Mouse (Mus musculus) stomach, embryonic 16.5 days (tissue): ENCODE measurements around the gene Itga8. TPM values are rescaled to one million over a fixed set of nuclear protein-coding genes. Genes with fewer than 3 reads are reported as not detected.

Experiments used
- ATAC-seq: fragments of 200-750 bp; cut with Nextera tagmentation; 2 replicates; pipeline ENCODE4 v1.8.0; 2017; ENCODE audit warnings: moderate number of reproducible peaks, moderate TSS enrichment; ENCODE audit not compliant: insufficient read depth, low FRiP score
- H3K27ac ChIP-seq: fragments of 300-500 bp; sonication (generic); 2 replicates; pipeline ENCODE4 v1.5.1; 2014; ENCODE audit warnings: low read length
- H3K27me3 ChIP-seq: fragments of 300-500 bp; sonication (generic); 2 replicates; pipeline ENCODE4 v1.6.1; 2014; ENCODE audit warnings: low read length, control low read depth, mixed read lengths; ENCODE audit not compliant: control insufficient read depth, insufficient read depth
- H3K36me3 ChIP-seq: fragments of 300-500 bp; sonication (generic); 2 replicates; pipeline ENCODE4 v1.6.1; 2014; ENCODE audit warnings: low read length; ENCODE audit not compliant: control insufficient read depth, insufficient read depth
- H3K4me1 ChIP-seq: fragments of 300-500 bp; sonication (generic); 2 replicates; pipeline ENCODE4 v1.6.1; 2014; ENCODE audit warnings: low read length, control low read depth, mixed read lengths; ENCODE audit not compliant: control insufficient read depth, insufficient read depth
- H3K4me2 ChIP-seq: fragments of 300-500 bp; sonication (generic); 2 replicates; pipeline ENCODE4 v1.6.1; 2014; ENCODE audit warnings: low read depth, low read length, mixed read lengths
- H3K4me3 ChIP-seq: fragments of 300-500 bp; sonication (generic); replicated peaks from 2 replicates; pipeline ENCODE4 v1.5.1; 2014; ENCODE audit warnings: mild to moderate bottlenecking, low read length
- H3K9ac ChIP-seq: fragments of 300-500 bp; sonication (generic); 2 replicates; pipeline ENCODE4 v1.6.1; 2014; ENCODE audit warnings: low read length
- H3K9me3 ChIP-seq: fragments of 300-500 bp; sonication (generic); replicated peaks from 2 replicates; pipeline ENCODE4 v1.6.1; 2016; ENCODE audit warnings: low read length, control low read depth; ENCODE audit not compliant: control insufficient read depth
- WGBS: fragments of 180-500 bp; shearing (Covaris S2); extraction: QIAGEN DNeasy Blood & Tissue Kit; methylation state at CpG from one replicate; pipeline ENCODE4 v1.1.7; 2014; 5-methylcytosine and 5-hydroxymethylcytosine counted together
- polyA plus RNA-seq: library from polyadenylated mRNA; unstranded; fragments of >200 nt; fragmentation: Nextera tagmentation; extraction: Ambion mirVana; gene quantifications from 2 replicates; pipeline ENCODE4 v1.2.1, GENCODE M21; 2015

Itga8 gene
- polyA plus RNA-seq, 1 experiment from 2014 or later, result 23.4 TPM

DNA sequence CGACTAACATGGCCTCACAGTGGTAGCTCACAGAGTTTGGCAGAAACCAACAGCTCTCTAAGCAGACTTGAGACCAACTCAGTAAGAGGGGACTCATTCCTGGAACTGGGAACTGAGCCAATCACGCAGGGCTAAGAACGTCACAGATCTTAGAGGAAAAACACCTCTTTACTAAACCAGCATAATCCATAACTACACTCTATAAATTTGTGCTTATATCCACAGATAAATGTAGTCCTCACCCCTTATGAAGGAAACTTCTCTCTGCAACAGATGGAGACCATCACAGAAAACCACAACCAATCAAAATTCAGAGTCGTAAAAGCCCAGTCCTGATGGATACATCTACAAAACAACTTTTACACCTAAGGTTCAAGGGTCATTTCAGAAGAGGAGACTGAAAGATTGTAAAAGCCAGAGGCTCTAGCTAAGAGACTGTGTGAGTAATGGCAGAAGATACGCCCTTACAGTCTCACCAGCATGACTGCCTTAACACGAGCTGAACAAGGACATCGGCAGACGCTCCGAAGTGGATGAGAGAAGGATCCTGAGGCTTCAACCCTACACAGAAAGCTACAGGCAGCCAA is 3.4 kb upstream of the Itga8 start:
- Histone ChIP-seq H3K9ac (no peak overlapping the region), H3K9me3 (no peaks in the 10 kb centered on the region), H3K36me3 (no peaks in the 10 kb centered on the region), H3K4me1 (0 out of 2 replicates have a peak, but pooled peaks cover 2% of the 10 kb centered on the region), H3K27me3 (no peaks in the 10 kb centered on the region; the same call in 1 of the 2 replicates), H3K27ac (no peak overlapping the region), H3K4me2 (no peak overlapping the region), H3K4me3 (no peak overlapping the region)
- WGBS, result 60% methylated on average over 9 of the region's 9 CpGs
- ATAC-seq, result no peak

DNA sequence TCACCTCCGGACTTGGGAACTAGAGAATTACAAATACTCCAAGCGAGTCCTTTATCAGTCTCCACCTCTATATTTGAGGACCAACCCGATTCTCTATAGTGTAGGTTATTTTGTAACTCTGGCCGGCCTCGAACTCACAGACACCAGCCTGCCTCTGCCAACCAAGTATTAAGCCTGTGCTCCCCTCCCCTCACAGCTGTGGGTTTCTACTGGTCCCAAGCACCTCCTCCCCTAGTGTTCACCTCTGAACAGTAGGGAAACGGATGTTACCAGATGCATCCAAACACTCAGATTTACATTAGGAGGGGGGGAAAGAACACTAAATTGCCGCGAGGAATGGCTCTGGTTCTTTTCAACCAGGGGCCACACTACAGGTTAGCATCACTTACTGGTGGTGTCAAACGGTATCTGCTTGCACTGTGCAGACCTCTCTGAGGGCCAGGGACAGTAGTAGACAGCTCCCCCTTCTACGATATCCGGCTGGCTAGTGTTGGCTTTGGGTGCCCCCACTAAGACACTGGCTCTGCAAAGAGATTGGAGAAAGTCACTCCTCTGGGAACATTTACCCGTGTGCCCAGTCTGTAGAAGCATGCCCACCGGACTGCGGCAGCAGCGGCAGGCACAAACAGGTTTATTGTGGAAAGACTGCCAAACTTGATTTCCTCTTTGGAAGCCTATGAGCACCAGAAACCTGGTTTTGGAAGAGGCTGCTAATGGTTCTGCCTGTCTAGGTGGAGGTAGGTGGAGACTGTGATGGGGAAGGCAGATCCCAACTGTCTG is 1.1 kb downstream of the Itga8 start:
- 40% methylated on average over 15 of the region's 15 CpGs for WGBS
- Histone ChIP-seq H3K4me3 (peak overlapping the region; percentile 74), H3K9me3 (no peaks in the 10 kb centered on the region), H3K36me3 (no peaks in the 10 kb centered on the region), H3K4me1 (0 out of 2 replicates have a peak, but pooled peaks cover 2% of the 10 kb centered on the region), H3K27me3 (no peaks in the 10 kb centered on the region; the same call in 1 of the 2 replicates), H3K4me2 (peak overlapping the region; percentile 86), H3K9ac (peak overlapping the region; percentile 83), H3K27ac (no peak overlapping the region)
- ATAC-seq, result no peak

DNA sequence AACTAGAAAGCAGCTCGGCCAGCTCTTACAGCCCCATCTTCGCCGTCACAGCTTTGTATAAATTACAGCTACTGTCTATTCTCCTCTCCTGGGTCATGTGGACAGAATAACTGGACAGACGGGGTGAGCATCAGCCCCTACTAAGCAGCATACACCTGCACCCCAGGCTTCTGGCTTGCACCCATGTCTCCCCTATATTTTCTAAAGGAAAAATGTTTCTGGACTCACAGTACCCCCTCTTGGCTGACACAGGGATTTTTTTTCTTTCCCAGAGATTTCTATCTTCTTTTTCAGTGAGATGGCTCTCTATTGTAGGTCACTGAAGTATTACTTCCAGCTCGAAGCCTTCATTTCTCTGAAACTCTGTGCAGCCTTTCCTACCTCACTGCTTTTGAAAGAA is 4.4 kb downstream of the Itga8 start:
- 86% methylated on average over 5 of the region's 5 CpGs for WGBS
- no peak overlapping the region for H3K4me2 ChIP-seq

DNA sequence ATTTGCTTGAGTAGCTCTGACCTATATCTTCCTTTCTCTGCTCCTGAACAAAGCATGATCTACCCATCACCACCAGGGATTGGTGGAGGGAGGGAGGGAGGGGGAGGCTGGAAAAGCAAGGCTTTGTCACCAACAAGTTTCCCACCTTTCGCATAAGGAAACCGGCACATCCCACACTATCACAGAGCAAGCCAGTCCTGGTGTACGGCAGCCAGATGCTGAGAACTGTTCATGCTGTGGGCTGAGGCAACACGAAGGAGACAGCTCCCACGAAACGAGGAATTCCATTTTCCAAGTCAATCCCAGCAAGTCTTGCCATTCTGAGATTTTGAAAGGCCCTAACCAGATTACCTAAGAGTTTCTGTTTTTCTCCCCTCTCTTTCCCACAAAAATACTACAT is 6.6 kb downstream of the Itga8 start:
- Histone ChIP-seq H3K4me3 (no peak overlapping the region), H3K27ac (no peak overlapping the region), H3K36me3 (no peaks in the 10 kb centered on the region), H3K27me3 (no peaks in the 10 kb centered on the region), H3K9ac (no peak overlapping the region), H3K4me2 (no peak overlapping the region), H3K9me3 (no peaks in the 10 kb centered on the region), H3K4me1 (no peaks in the 10 kb centered on the region)
- 85% methylated on average over 6 of the region's 6 CpGs for WGBS
- ATAC-seq, result no peak

More for the DNA sequence above, 4.4 kb downstream of the Itga8 start:
- no peak overlapping the region for H3K9ac ChIP-seq
- H3K9me3 ChIP-seq, result no peaks in the 10 kb centered on the region
- no peaks in the 10 kb centered on the region for H3K4me1 ChIP-seq
- no peak overlapping the region for H3K27ac ChIP-seq
- no peaks in the 10 kb centered on the region; the same call in 1 of the 2 replicates for H3K27me3 ChIP-seq
- no peaks in the 10 kb centered on the region for H3K36me3 ChIP-seq
- H3K4me3 ChIP-seq, result no peak overlapping the region
- no peak for ATAC-seq

DNA sequence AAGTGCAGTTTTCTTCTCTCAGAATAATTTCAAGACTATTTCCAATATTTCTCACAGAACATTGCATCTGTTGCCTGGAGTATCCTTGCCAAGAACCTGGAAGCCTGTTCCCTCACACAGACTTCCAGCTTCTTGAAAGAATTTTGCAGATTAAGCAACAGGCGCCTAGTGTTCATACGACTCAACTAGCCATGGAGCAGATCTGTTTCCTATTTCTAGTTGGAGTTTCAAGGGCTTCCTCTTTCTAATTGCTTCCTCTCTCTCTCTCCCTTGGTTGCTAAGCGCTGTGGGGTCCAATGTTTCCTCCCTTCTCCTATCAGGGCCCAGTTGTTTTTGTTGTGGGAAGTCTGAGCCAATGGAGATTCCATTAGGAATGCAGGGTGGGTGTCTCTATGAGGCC is 7.7 kb downstream of the Itga8 start:
- no peak overlapping the region for H3K4me2 ChIP-seq
- H3K27me3 ChIP-seq, result no peaks in the 10 kb centered on the region
- no peaks in the 10 kb centered on the region for H3K36me3 ChIP-seq
- no peak overlapping the region for H3K4me3 ChIP-seq
- no peaks in the 10 kb centered on the region for H3K9me3 ChIP-seq
- no peak overlapping the region for H3K27ac ChIP-seq
- 62% methylated on average over 3 of the region's 3 CpGs for WGBS
- no peak overlapping the region for H3K9ac ChIP-seq
- no peaks in the 10 kb centered on the region for H3K4me1 ChIP-seq
- no peak for ATAC-seq

DNA sequence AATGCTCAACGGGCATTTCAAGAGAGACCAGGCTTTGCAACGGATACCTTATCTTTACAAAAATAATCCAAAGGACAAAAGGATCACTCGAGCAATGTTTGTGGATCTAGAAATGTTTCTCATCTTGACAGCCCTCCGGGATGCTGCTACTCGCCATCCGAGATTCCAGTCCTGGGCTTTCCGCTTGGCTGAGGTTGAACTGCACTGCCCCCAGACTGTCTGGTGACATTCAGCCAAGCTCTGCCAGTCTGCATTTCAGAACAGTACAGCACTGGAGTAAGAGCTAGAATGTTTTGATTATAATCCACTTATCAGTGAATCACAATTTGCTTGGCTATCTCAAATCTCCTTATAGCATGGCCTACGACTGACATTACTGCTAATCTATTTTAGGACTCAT is 8.3 kb downstream of the Itga8 start:
- Histone ChIP-seq H3K9ac (no peak overlapping the region), H3K4me3 (no peak overlapping the region), H3K27ac (no peak overlapping the region), H3K36me3 (no peaks in the 10 kb centered on the region), H3K4me1 (no peaks in the 10 kb centered on the region), H3K9me3 (no peaks in the 10 kb centered on the region), H3K27me3 (no peaks in the 10 kb centered on the region), H3K4me2 (no peak overlapping the region)
- no peak for ATAC-seq
- 73% methylated on average over 8 of the region's 8 CpGs for WGBS

DNA sequence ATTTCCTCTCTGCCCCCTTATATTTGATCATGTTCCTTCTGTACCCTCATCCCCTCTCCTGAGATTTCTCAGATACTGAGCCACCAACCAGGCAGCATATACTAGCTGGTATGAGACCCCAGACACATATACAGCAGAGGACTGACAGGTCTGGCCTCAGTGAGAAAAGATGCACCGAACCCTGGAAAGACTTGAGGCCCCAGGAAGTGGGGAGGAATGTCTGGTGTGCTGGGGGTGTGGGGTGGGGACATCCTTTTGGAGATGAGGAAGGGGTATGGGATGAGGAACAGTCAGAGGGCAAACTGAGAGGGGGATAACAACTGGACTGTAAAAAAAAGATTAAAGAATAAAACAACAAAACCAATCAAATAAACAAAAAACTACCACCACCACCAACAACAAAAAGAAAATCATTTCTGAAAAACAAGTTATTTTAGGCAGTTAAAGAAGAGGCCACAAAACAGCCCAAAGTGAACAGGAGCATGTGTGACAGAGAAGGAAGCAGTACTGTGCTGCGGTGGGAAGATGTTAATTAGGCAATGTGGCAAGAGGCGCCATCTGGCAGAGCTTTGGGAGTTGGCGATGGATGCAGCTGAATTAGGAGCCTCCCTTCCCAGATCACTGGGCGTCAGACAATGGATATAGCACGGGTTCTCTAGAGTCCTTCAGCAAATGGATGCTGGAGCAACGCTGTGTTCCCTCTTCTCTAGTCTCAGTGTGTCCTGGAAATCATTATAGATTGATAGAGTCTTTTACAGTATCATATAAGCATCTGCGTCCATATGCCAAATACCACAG is 9.5 kb downstream of the Itga8 start:
- no peaks in the 10 kb centered on the region for H3K9me3 ChIP-seq
- H3K4me2 ChIP-seq, result no peak overlapping the region
- H3K27ac ChIP-seq, result no peak overlapping the region
- H3K4me3 ChIP-seq, result no peak overlapping the region
- ATAC-seq, result no peak
- no peaks in the 10 kb centered on the region for H3K36me3 ChIP-seq
- no peak overlapping the region for H3K9ac ChIP-seq
- H3K4me1 ChIP-seq, result no peaks in the 10 kb centered on the region
- no peaks in the 10 kb centered on the region for H3K27me3 ChIP-seq
- 63% methylated on average over 8 of the region's 8 CpGs for WGBS

DNA sequence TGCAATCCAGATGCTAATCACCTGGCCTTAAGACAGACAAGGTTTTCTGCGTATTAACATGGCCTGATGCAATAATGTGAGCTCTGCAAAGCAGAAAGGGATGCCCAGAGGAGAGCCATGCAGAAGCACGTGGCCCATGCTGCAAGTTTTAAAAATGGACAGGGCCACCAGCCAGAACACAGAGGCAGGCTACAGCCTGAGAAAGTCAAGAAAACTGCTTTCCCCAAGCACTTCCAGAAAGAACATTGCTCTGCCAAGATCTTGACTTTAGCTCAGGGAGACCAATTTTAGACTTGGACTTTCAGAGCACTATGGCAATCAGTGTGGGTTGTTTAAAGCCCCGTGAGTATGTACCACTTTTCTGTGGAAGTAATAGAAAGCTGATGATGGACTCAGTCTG is 11.5 kb downstream of the Itga8 start:
- no peaks in the 10 kb centered on the region for H3K27me3 ChIP-seq
- H3K27ac ChIP-seq, result no peak overlapping the region
- H3K9me3 ChIP-seq, result no peaks in the 10 kb centered on the region
- ATAC-seq, result no peak
- H3K4me2 ChIP-seq, result no peak overlapping the region
- H3K9ac ChIP-seq, result no peak overlapping the region
- H3K36me3 ChIP-seq, result no peaks in the 10 kb centered on the region
- H3K4me1 ChIP-seq, result no peaks in the 10 kb centered on the region
- WGBS, result 83% methylated on average over 3 of the region's 3 CpGs
- no peak overlapping the region for H3K4me3 ChIP-seq

DNA sequence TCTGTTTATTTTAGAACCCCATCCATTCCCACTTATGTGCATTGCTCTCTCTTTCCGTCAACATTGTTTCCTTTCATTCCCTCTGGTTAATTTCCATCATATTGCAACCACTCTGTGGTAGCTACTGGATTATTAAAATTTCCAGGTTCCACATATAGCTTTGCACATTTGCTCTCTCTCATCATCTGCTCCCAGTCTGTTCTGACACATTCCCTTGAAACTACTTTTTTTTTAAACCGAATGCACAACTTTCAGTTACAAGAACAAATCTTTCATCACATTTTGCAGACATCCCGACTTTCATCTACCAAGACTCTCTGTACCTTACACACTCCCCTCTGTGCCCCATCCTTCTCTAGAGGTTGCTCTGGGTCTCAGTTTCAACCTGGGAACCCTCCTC is 13.9 kb downstream of the Itga8 start:
- no peak overlapping the region for H3K27ac ChIP-seq
- WGBS, result 85% methylated on average over 3 of the region's 3 CpGs
- H3K9me3 ChIP-seq, result no peaks in the 10 kb centered on the region
- H3K36me3 ChIP-seq, result no peaks in the 10 kb centered on the region
- no peak overlapping the region for H3K4me2 ChIP-seq
- H3K9ac ChIP-seq, result no peak overlapping the region
- H3K4me3 ChIP-seq, result no peak overlapping the region
- no peaks in the 10 kb centered on the region for H3K4me1 ChIP-seq
- no peaks in the 10 kb centered on the region for H3K27me3 ChIP-seq
- no peak for ATAC-seq
